9 mouse cellular contexts compared by ENCODE assay signal in the genomic region with DNA sequence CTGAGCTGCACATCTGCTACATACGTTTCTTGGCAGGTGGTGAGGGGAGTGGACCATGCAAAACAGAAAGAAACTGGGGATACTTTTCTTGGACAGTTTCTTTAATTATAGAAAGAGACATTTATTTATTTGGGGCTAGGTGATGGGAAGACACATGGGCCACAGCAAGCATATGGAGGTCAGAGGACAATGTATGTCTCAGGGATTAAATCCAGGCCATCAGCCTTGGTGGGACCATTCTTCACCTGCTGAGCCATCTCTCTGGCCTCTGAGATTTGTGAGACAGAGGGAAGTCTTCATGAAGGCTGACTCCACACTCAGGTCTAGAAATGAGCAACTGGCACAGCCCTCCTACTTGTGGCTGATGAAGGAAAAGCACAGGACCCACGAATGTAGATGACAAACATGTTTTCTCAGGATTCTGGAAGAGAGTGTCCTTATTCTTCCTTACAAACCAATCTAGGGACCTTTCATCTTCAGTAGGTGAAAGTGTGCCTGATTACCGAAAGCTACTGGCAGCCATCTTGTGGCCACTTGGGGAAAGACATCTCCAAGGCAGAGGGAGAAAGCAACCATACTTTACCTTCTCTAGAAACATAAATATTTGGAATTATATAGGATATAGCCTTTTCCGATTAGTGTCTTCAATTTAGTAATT. TPM values are rescaled to one million over a fixed set of nuclear protein-coding genes. Genes with fewer than 3 reads are reported as not detected.
DNase-seq lines count a peak whose midpoint lies in the region; ATAC-seq and TF ChIP-seq lines count a peak whose summit lies in the region.
"Had no signal": no experiment of that assay in that cellular context is flagged by ENCODE, and none has a peak within 500 bp of the region (broad histone marks: within the 10 kb centered on the region; RNA-seq: fewer than 3 reads in every experiment).

No protein-coding gene starts in this region.

- 25% methylated on average over 4 of the region's 4 CpGs for WGBS in embryonic facial prominence, embryonic 11.5 days

- no peak overlapping the region for H3K27ac ChIP-seq in embryonic facial prominence, embryonic 11.5 days (replicated peaks; ENCODE audit: low read depth, low read length)
- no peak overlapping the region for H3K27ac ChIP-seq in layer of hippocampus, adult 2 months
- H3K27ac ChIP-seq: liver, embryonic 13.5 days had no signal

- H3K36me3 ChIP-seq in embryonic facial prominence, embryonic 11.5 days (replicated peaks; ENCODE audit: control insufficient read depth, insufficient read depth, low read depth, low read length), result no peaks in the 10 kb centered on the region
- H3K36me3 ChIP-seq: liver, embryonic 13.5 days had no signal

- ATAC-seq in embryonic facial prominence, embryonic 11.5 days (replicated peaks; ENCODE audit: insufficient number of reproducible peaks, low FRiP score, low TSS enrichment, low read depth), result no peak
- ATAC-seq in megakaryocyte, adult 5-6 weeks (ENCODE audit: poor library complexity, severe bottlenecking), result peak; percentile 61

- no peaks in the 10 kb centered on the region for H3K4me1 ChIP-seq in embryonic facial prominence, embryonic 11.5 days (ENCODE audit: control insufficient read depth, insufficient read depth, low read length)
- H3K4me1 ChIP-seq: liver, embryonic 13.5 days had no signal

- TF ChIP-seq CTCF in layer of hippocampus, adult 2 months (conservative IDR thresholded peaks at IDR 0.05), result peak; percentile 84

- peak; percentile 22 for DNase-seq in heart, adult 8-10 months (ENCODE audit: low spot score)
- no peak for DNase-seq in heart, postnatal 25 days (ENCODE audit: low spot score)
- peak; percentile 64 for DNase-seq in CD4-positive helper T cell, adult 2 months (ENCODE audit: low read depth, low spot score)
- peak; percentile 10 to 49 for DNase-seq in adrenal gland, adult 18-20 months (ENCODE audit: low spot score in 2 of 2)
- DNase-seq in embryonic facial prominence, embryonic 11.5 days (ENCODE audit: low spot score), result peak; percentile 58
- DNase-seq in layer of hippocampus, adult 2 months (ENCODE audit: low spot score in 2 of 2), result peak; percentile 19 to 60
- DNase-seq in spleen, postnatal 14 days (ENCODE audit: low spot score in 2 of 2), result peak; percentile 21 to 45
- DNase-seq: liver, embryonic 13.5 days had no signal

- H3K27me3 ChIP-seq in embryonic facial prominence, embryonic 11.5 days (ENCODE audit: control insufficient read depth, insufficient read depth, low read length), result no peaks in the 10 kb centered on the region
- H3K27me3 ChIP-seq: liver, embryonic 13.5 days had no signal

- H3K9me3 ChIP-seq in embryonic facial prominence, embryonic 11.5 days (replicated peaks; ENCODE audit: control insufficient read depth, low read length), result no peaks in the 10 kb centered on the region
- H3K9me3 ChIP-seq: liver, embryonic 13.5 days had no signal

- intact Hi-C loops in heart, postnatal 25 days (cut with DNase I), result loop anchor here (2.0 to 5.0 kb wide), 3 partner anchors 93 to 293 kb away; no protein-coding TSS in a partner anchor

- H3K4me2 ChIP-seq in embryonic facial prominence, embryonic 11.5 days (ENCODE audit: low read depth, low read length), result no peak overlapping the region
- H3K4me2 ChIP-seq: liver, embryonic 13.5 days had no signal

- H3K4me3 ChIP-seq in embryonic facial prominence, embryonic 11.5 days (ENCODE audit: low read depth, low read length), result no peak overlapping the region
- no peak overlapping the region for H3K4me3 ChIP-seq in layer of hippocampus, adult 2 months
- H3K4me3 ChIP-seq: liver, embryonic 13.5 days had no signal

- H3K9ac ChIP-seq in embryonic facial prominence, embryonic 11.5 days (replicated peaks; ENCODE audit: low read length), result no peak overlapping the region
- H3K9ac ChIP-seq: liver, embryonic 13.5 days had no signal

RNA-seq across cellular contexts. Expression of a gene that starts 45.3 kb away (rescaled TPM):
- 1 to 10 TPM; 3.2 to 5.2 (median 4.3) TPM for total RNA-seq in heart, adult 8-10 months (2022)
- 1 to 10 TPM; 5.1 to 5.5 TPM for total RNA-seq in heart, postnatal 25 days (2021)
- total RNA-seq in adrenal gland, adult 18-20 months (2021), result 10 to 100 TPM; 24.5 to 55.3 TPM
- polyA plus RNA-seq in embryonic facial prominence, embryonic 11.5 days (2014; fragmentation: Nextera tagmentation; extraction: Ambion mirVana), result 2.0 and 2.8 TPM in 2 replicates
- 1 to 10 TPM; 1.7 to 1.9 TPM for total RNA-seq in layer of hippocampus, adult 2 months (2021)
- 0.22 and 1.9 TPM in 2 replicates for total RNA-seq in megakaryocyte, adult 5-6 weeks (2015)
- total RNA-seq in megakaryocyte, adult 5-6 weeks (2017), result 0.37 and 1.2 TPM in 2 replicates
